Mouse (Mus musculus) gastrocnemius, adult 2 months (tissue): ENCODE measurements around the gene 4931428F04Rik. TPM values are rescaled to one million over a fixed set of nuclear protein-coding genes. Genes with fewer than 3 reads are reported as not detected.

Experiments used
- DNase-seq: peaks from one replicate; pipeline ENCODE4 v3.0.0; 2022
- H3K27ac ChIP-seq: fragments of 200-600 bp; 2 replicates; pipeline ENCODE4 v1.8.1; 2022; ENCODE audit warnings: mild to moderate bottlenecking
- H3K4me3 ChIP-seq: fragments of 200-600 bp; 2 replicates; pipeline ENCODE4 v1.8.1; 2022; ENCODE audit warnings: mild to moderate bottlenecking, moderate library complexity
- CTCF ChIP-seq: fragments of 200-600 bp; IDR thresholded peaks from 2 replicates; pipeline ENCODE4 v1.8.1; 2022; ENCODE audit warnings: antibody characterized with exemption, mild to moderate bottlenecking, moderate library complexity
- intact Hi-C: fragments of 180-260 bp; cut with DNase I; formaldehyde crosslinking; loops from one replicate; pipeline ENCODE4 v1.15.1; 2025
- total RNA-seq, 2 experiments: library from RNA; stranded (reverse); gene quantifications; 2 replicates each; pipeline ENCODE4 v1.2.3; 2021

The 4931428F04Rik gene
- total RNA-seq, 2 experiments from 2014 or later, result 0.33 to 0.98 TPM

GRCm38 (mm10) chr8:105290554-105291314 is 1.1 kb upstream of the 4931428F04Rik start:
- TF ChIP-seq CTCF, result peak; percentile 99
- peak overlapping the region; percentile 78 for H3K4me3 ChIP-seq
- intact Hi-C loops, result no loop called here

GRCm38 (mm10) chr8:105288958-105289732 is 519 bp downstream of the 4931428F04Rik start:
- DNase-seq, result peak; percentile 94
- Histone ChIP-seq H3K27ac (peak overlapping the region; percentile 78), H3K4me3 (peak overlapping the region; percentile 78)
- peak; percentile 23; the same call in 1 of the 2 replicates for TF ChIP-seq CTCF
- intact Hi-C loops, result no loop called here

More at GRCm38 (mm10) chr8:105290554-105291314, 1.1 kb upstream of the 4931428F04Rik start:
- peak; percentile 93 for DNase-seq
- H3K27ac ChIP-seq, result no peak overlapping the region

- DNase-seq, result peak; percentile 9
- H3K4me3 ChIP-seq, result no peak overlapping the region
- intact Hi-C loops, result no loop called here
- no peak overlapping the region for H3K27ac ChIP-seq
- TF ChIP-seq CTCF, result no peak
Measured at GRCm38 (mm10) chr8:105288231-105288630, 1.4 kb downstream of the 4931428F04Rik start.

GRCm38 (mm10) chr8:105286907-105287306 is 2.8 kb downstream of the 4931428F04Rik start:
- intact Hi-C loops, result no loop called here
- no peak overlapping the region for H3K4me3 ChIP-seq
- DNase-seq, result no peak
- no peak overlapping the region for H3K27ac ChIP-seq
- TF ChIP-seq CTCF, result no peak

- no peak overlapping the region for H3K27ac ChIP-seq
- H3K4me3 ChIP-seq, result no peak overlapping the region
- DNase-seq, result peak; percentile 22
- TF ChIP-seq CTCF, result no peak
- intact Hi-C loops, result no loop called here
Measured at GRCm38 (mm10) chr8:105285514-105285913, 4.2 kb downstream of the 4931428F04Rik start.

- intact Hi-C loops, result no loop called here
- Histone ChIP-seq H3K27ac (no peak overlapping the region), H3K4me3 (peak overlapping the region; percentile 54)
- TF ChIP-seq CTCF, result peak; percentile 76
- DNase-seq, result peak; percentile 84
Measured at GRCm38 (mm10) chr8:105283074-105283473, 6.6 kb downstream of the 4931428F04Rik start.

GRCm38 (mm10) chr8:105282239-105282638 is 7.4 kb downstream of the 4931428F04Rik start:
- no peak overlapping the region for H3K27ac ChIP-seq
- intact Hi-C loops, result no loop called here
- DNase-seq, result no peak
- TF ChIP-seq CTCF, result no peak
- no peak overlapping the region for H3K4me3 ChIP-seq

- intact Hi-C loops, result no loop called here
- no peak overlapping the region for H3K4me3 ChIP-seq
- DNase-seq, result no peak
- TF ChIP-seq CTCF, result no peak
- no peak overlapping the region for H3K27ac ChIP-seq
Measured at GRCm38 (mm10) chr8:105281821-105282220, 7.8 kb downstream of the 4931428F04Rik start.

- intact Hi-C loops, result no loop called here
- no peak for TF ChIP-seq CTCF
- Histone ChIP-seq H3K27ac (no peak overlapping the region), H3K4me3 (no peak overlapping the region)
- no peak for DNase-seq
Measured at GRCm38 (mm10) chr8:105280567-105280966, 9.1 kb downstream of the 4931428F04Rik start.

- intact Hi-C loops, result loop anchor here (10.0 kb wide), 1 partner anchor 624 kb away; no protein-coding TSS in a partner anchor
- peak; percentile 95 for DNase-seq
- TF ChIP-seq CTCF, result peak; percentile 44
- Histone ChIP-seq H3K4me3 (peak overlapping the region; percentile 63), H3K27ac (peak overlapping the region; percentile 80)
Measured at GRCm38 (mm10) chr8:105278911-105279334, 10.7 kb downstream of the 4931428F04Rik start.

GRCm38 (mm10) chr8:105276292-105277120 is 13.2 kb downstream of the 4931428F04Rik start:
- intact Hi-C loops, result loop anchor here (10.0 kb wide), 1 partner anchor 622 kb away; no protein-coding TSS in a partner anchor
- peak overlapping the region; percentile 81 for H3K4me3 ChIP-seq
- DNase-seq, result peak; percentile 89
- peak overlapping the region; percentile 94 for H3K27ac ChIP-seq
- TF ChIP-seq CTCF, result no peak

GRCm38 (mm10) chr8:105275840-105276239 is 13.8 kb downstream of the 4931428F04Rik start, which contains the start of gene Nol3:
TSS of gene Nol3 (plus strand) at chr8:105276140.
- no peak for TF ChIP-seq CTCF
- Histone ChIP-seq H3K4me3 (peak within 1 kb of the TSS; percentile 81), H3K27ac (peak within 1 kb of the TSS; percentile 94)
- intact Hi-C loops, result loop anchor here (10.0 kb wide), 1 partner anchor 621 kb away; no protein-coding TSS in a partner anchor
- no peak for DNase-seq
